Mouse (Mus musculus) skeletal muscle tissue, adult 2 months (tissue): ENCODE measurements around the gene Hoxa11.

ENCODE experiments used
- DNase-seq: peaks from one replicate; pipeline ENCODE4 v3.0.0-alpha.2; 2012; ENCODE audit warnings: low read depth, low spot score

Gene Hoxa11

DNA sequence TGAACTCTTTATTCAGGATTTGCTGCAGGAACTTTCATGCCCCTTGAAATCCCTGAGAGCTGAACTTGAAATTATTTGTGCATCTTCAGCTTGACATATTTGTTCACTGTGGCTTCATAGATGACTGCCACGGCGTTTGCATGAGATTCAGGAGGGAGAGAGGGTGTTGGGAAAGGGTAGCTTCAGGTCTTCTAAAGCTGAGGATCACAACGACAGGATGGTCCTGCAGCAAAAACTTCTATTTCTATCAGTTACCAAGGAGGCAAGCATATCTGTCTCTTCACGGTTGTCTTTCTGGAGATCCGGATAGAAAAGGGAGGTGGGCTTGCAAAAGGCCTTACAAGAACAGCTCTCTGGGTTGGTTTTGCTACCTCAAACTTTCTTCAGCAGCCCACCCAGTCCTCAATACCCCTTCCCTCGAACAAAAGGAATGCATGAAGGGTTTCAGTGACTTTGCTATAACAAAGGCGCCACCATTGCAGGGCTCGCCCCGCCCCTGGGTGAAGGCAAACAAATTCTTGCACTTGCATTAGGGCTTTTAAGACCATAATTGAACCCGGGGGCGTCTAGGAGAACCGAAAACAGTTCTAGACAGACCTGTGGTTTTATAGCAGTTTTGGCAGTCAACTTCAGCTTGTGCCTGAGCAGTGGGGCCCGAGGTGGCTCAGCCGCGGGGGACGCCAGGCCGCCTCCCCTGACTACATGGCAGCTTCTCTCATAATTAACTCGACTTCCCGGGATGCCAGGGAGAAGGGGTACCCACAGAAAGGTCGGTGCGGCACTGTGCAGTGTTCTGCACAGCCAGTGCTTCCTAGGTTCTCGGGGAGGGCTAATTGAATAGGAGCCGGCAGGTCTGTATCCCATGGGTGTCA, 2.4 kb upstream of the Hoxa11 start:
- DNase-seq: no peak

- DNase-seq: no peak
Observed at GRCm38 (mm10) chr6:52246916-52247315, 1.3 kb upstream of the Hoxa11 start.

DNA sequence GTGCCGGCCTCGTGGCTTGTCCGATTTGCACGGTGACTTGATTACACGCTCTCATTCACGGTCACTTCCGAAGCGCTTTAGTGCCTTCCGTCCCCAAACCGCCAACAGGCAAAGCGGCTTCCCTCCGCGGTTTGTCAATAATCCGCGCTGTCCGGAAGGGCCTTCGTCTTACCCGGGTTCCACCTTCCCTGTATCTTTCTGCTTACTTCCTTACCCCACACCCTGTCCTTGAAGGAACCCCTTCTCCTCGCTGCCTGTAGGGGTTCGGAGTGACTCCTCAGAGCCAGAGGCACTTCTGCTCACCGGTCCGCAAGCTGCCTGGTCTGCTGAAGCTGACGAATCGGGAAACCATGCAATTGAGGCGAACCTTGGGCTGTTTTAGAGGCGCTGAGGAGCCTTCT, 793 bp upstream of the Hoxa11 start:
- no peak for DNase-seq

GRCm38 (mm10) chr6:52245040-52245756, 412 bp downstream of the Hoxa11 start:
- DNase-seq: no peak

- DNase-seq: no peak
Observed at GRCm38 (mm10) chr6:52244471-52245039, 1.1 kb downstream of the Hoxa11 start.

DNA sequence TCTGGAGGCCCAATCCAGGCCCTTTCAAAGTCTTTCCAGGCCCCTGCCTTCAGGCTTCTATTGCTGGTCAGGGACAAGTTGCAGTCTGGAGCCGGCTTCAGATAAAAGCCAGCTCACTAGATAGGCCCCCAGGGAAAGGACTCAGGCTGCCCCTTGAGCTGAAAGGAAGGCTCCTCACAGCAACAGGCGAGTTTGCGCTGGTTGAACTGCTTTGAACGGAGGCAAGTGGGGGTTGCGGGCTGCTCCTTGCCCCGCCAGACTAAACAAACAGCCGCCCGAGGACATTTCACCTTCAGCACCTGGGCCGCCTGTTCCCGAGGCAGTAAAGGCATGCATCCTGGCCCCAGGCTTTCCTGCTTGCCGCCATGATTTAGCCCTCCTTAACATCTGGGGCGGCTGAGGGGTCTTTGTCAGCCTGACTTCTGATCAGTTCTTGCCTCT, 1.9 kb downstream of the Hoxa11 start:
- DNase-seq: no peak

- no peak for DNase-seq
Observed at GRCm38 (mm10) chr6:52242801-52243332, 2.7 kb downstream of the Hoxa11 start.

DNA sequence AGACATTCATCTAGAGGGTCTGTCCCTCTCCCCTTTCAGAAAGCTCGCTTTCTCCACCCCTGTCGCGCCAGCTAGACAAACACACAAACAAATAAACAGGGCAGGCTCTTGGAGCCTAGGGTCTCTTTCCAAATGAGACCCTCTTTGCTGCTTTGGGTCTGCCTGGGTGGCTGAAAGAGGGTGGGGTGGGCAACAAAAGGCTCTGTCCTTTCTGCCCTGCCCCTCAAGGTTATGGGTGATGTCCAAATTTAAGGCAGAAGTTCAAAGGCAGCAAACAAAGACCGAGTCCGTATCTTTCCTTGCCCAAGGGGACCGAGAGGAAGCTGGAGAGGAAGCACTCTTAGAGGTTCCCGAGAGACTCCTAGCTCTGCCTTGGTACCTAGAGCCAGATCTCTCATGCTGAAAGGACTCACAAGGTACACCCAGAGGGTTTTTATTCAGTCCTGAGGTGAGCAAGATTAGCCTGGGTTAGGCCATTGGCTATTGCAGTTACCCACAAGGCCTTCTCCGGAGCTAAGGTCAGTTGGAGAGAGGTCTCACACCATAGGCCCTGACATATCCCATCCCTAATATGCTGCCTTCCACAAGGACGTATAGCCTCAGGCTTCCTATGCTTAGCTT, 4.5 kb downstream of the Hoxa11 start:
- no peak for DNase-seq

DNA sequence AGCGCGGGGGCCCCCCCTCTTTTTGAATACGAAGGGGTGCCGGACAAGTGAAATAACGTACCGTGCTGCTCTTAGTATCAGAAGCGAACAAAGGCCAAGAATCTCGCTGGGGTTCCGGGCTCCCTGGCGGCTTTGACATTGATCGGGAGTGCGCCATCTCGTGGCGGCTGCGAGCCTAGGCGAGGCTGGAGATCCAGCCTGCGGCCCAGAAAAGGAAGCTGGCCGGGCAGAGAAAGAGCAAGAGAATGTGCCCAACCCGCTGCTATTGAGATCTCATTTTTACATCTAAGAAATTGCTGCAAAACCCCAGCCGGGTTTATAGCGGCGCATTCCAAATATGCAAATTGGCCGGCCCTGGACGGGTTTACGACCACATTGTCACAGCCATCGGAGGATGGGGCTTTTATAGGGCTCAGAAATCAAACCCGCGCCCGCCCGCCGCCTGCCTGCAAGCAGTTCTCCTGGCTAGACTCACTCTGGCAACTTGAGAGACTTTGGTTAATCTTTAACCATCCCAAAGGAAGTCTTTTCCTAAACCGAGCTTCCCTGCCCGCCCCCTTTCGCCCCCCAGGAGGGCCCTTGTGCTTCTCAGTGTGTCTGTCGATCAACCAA, 5.1 kb downstream of the Hoxa11 start, which contains the start of gene Hoxa10:
Gene Hoxa10 (minus strand): TSS at position 466 of the 612 bp plus-strand sequence.
- DNase-seq: peak; percentile 74

DNA sequence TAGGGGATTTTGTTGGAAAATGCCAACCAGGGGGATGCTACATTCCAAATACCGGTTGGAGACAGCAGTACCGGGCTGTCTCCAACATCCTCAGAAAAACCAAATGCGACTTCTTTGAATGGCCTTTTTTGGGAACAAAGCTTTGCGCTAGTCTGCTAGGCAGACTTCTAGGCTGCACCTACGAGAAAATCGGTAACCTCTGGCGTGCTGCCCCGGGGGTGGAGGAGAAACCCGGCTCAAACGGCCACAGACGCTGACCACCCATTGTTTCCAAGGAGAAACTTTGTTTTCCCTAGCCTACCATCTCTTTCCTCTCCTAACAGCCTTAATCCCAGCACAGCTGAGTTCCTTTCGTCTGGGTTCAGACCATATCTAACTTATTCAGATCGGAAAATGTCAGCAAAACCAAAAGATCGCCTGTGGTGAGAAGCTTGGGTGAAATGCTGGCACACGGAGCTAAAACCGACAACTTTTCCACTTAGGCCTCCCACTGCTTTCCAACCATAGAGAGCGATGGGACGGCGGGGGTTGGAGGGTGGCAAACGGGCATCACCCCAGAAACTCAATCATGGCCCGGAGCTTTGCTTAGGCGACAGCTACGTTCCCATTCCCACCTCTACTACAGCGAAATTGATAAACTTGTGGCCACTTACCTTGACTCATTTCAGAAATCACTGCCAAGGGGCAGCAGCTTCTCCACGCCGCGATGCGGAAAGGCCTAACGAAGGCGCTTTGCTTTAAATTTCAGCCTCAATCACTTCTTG, 5.8 kb downstream of the Hoxa11 start:
- no peak for DNase-seq

DNA sequence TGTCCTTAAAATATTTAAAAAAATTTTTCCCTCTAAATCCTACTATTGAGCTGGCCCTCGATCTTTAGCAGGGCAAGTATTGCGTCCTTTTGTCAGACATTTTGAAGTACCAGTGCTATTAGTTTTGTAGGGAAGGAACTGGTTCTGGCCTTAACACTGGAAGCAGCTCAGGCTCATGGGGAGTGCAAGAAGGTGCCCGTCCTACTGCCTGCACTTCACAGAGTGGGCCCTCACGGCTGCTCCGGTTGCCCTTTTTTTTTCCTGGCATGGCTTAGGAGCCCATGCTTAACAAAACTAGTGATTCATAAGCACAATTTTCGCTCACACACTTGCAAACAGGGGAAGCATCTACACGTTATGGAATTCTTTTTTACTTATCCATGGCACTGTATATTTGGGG, 6.6 kb downstream of the Hoxa11 start:
- DNase-seq: no peak

- no peak for DNase-seq
Observed at GRCm38 (mm10) chr6:52238155-52238545, 7.5 kb downstream of the Hoxa11 start.

DNA sequence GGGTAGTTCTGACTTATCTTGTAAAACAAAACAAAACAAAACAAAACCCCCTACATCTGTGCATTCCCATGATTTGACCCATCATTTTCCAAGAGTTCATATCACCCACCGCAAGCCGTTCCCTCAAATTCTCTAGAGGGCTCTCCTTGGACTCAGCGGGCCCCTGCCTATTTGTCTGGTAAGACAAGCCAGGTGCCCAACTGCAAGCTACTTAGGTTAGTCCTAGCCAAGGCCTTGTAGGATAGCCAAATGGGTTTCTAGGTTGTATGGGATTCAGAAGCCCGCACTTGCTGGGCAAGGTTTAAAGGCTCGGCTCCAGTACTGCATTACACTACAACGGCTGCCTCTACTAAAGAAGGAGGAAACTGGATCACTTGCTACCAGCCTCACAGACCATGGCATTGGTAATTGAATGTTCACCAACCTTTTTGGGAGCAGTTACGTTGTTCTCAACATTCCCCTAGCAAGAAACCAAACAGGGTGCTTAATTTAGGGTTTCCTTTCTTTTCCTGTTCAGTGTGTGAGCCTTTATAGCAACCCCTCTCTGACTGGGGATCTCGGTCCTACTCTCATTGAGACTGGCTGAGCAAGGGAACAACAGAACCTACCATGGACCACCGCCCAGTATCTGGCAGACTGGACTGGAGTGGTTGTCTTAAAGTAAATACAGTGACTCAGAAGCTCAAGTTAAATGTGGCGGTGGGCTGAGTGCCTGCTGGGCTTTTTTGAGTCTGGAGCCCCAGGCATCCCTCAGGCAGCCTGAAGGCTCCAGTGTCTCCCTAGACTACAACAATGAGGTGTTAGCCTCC, 8.1 kb downstream of the Hoxa11 start:
- no peak for DNase-seq

GRCm38 (mm10) chr6:52236806-52237205, 8.8 kb downstream of the Hoxa11 start:
- no peak for DNase-seq

GRCm38 (mm10) chr6:52235866-52236265, 9.7 kb downstream of the Hoxa11 start:
- DNase-seq: no peak

DNA sequence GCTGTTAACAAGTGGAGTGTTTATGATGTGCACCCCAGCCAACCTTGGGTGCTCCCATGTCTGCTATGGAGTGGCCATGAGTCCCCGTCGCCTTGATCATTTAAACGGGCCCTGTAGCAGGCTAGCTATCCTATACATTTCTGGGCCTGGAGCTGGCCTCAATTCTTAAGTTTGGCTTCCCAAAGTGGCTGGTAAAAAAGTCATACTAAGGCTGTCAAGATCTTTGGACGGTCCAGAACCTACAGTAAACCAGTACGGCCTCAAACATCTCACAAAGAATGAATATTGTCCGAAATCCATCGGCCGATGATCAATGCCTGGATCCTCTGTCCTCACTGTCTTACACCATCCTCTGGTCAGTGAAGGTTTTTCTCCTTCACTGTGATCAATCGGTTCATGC, 10.3 kb downstream of the Hoxa11 start:
- DNase-seq: no peak

DNA sequence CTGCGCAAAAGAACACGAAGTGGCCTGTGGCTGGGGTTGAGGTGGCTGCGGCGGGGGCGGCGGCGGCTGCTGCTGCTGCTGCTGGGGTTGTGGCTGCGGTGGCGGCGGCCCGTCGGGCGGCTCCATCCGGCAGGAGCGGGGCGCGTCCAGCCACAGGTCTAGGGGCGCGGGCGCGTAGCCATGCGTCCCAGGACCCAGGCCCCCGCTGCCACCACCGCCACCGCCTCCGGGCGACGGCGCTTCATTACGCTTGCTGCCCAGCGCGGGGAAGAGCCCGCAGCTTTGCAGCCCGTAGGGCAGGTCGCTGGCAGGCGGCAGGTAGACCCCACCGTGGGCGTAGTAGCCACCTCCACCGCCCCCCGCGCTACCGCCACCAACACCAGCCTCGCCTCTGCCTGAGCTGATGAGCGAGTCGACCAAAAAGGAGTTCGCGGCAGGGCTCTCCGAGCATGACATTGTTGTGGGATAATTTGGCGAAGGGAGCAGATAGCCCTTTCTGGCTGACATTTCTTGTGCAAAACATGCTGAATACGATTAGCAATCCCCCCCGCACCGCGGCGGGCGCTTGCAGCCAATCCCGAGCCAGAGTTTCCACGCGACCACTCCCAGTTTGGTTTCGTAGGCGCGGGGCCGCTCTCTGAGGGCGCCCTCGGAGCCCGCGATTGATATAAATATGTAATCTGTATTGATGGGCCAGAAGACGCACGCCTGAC, 11.0 kb downstream of the Hoxa11 start:
- DNase-seq: no peak

GRCm38 (mm10) chr6:52233546-52234427, 11.8 kb downstream of the Hoxa11 start:
- no peak for DNase-seq
